Mouse (Mus musculus) left cerebral cortex, adult 2 months (tissue): ENCODE data around the gene Gemin6. TPM values are rescaled to one million over a fixed set of nuclear protein-coding genes. Genes with fewer than 3 reads are reported as not detected.
"Not testable (repeated sequence)": the region's sequence is repeated elsewhere in the genome, so short reads cannot be mapped to it uniquely, and the experiment has no call there.

Experiments used
- DNase-seq, 2 experiments: peaks; one replicate each; pipeline ENCODE4 v3.0.0; 2021 to 2022; ENCODE audit warnings: low spot score in 2 of 2, mixed read lengths in 1 of 2; ENCODE audit errors: extremely low spot score in 1 of 2
- H3K27ac ChIP-seq: fragments of 200-600 bp; 2 replicates; pipeline ENCODE4 v1.8.1; 2022
- H3K4me3 ChIP-seq: fragments of 200-600 bp; 2 replicates; pipeline ENCODE4 v1.8.1; 2022
- CTCF ChIP-seq: fragments of 200-600 bp; IDR thresholded peaks from 2 replicates; pipeline ENCODE4 v1.8.1; 2022; ENCODE audit warnings: antibody characterized with exemption, mild to moderate bottlenecking, moderate library complexity
- intact Hi-C: fragments of 180-260 bp; cut with DNase I; formaldehyde crosslinking; loops from one replicate; pipeline ENCODE4 v1.15.1; 2025
- total RNA-seq, 2 experiments: library from RNA; stranded (reverse); gene quantifications; 2 replicates each; pipeline ENCODE4 v1.2.3; 2021

The Gemin6 gene
- total RNA-seq, 2 experiments from 2014 or later: 5.3 to 5.9 TPM

GRCm38 (mm10) chr17:80236805-80237204 is 12.6 kb downstream of the Gemin6 start:
- Histone ChIP-seq H3K4me3 (no peak overlapping the region), H3K27ac (no peak overlapping the region)
- no peak for TF ChIP-seq CTCF
- no peak for DNase-seq
- intact Hi-C loops: no loop called here

DNA sequence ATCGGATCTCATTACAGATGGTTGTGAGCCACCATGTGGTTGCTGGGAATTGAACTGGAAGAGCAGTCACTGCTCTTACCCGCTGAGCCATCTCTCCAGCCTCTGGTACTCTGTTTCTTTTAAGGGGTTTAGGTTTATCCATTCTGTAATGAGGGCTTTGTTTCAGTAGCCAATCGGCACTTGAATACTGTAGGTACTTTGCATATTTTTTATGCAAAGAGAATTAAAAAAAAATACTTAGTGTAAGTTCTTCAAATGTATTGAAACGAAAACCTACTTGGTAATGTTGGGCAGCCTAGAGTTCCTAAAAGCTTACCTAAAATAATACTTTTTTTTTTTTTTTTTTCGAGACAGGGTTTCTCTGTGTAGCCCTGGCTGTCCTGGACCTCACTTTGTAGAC is 13.2 kb downstream of the Gemin6 start:
- H3K27ac ChIP-seq: no peak overlapping the region
- no peak for DNase-seq
- TF ChIP-seq CTCF: no peak
- no peak overlapping the region for H3K4me3 ChIP-seq
- intact Hi-C loops: no loop called here

- intact Hi-C loops: no loop called here
- TF ChIP-seq CTCF: no peak
- DNase-seq: no peak
- H3K27ac ChIP-seq: no peak overlapping the region
- H3K4me3 ChIP-seq: no peak overlapping the region
Observed at GRCm38 (mm10) chr17:80241594-80241993, 17.4 kb downstream of the Gemin6 start.

GRCm38 (mm10) chr17:80243116-80243515 is 18.9 kb downstream of the Gemin6 start:
- no peak overlapping the region for H3K27ac ChIP-seq
- intact Hi-C loops: no loop called here
- H3K4me3 ChIP-seq: no peak overlapping the region
- no peak for TF ChIP-seq CTCF
- no peak for DNase-seq

DNA sequence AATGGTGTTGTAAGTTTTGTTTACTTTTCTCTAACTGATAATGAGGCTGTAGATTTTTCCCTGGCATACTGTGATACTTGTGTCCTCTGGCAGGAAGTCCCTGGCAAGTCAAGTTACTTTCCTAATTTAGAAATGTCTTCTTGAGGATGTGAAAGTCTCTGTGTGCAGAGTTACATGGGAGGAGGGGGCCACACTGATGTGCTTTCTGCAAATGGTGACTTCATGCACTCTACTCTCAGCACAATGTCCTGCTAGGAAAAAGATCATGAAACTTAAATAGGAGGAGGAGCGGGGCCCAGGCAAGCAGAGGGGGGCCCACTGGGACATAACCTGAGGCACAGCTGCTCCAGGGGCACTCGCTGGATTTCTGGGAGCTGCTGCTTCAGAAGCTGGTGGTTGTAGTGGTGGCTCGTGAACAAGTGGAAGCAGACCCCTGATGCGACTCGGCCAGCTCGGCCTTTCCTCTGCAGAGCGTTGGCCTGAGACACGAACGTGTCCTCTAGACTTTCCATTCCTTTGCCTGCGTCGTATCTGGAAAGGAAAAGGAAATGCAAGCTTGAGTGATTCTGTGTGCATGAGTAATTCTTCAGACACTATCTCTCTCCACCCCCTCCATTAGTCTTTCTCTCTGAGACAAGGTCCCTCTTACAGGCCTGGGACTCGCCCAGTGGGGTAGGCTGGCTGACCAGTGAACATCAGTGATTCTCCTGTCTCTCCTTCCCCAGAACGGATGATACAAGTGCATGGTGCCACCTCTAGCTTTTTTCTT is 28.7 kb downstream of the Gemin6 start:
- no peak for DNase-seq
- Histone ChIP-seq H3K27ac (no peak overlapping the region), H3K4me3 (no peak overlapping the region)
- intact Hi-C loops: no loop called here
- TF ChIP-seq CTCF: no peak

- Histone ChIP-seq H3K4me3 (no peak overlapping the region), H3K27ac (no peak overlapping the region)
- no peak for TF ChIP-seq CTCF
- intact Hi-C loops: no loop called here
- no peak for DNase-seq
Observed at GRCm38 (mm10) chr17:80254421-80254820, 30.2 kb downstream of the Gemin6 start.

- no peak for DNase-seq
- intact Hi-C loops: no loop called here
- Histone ChIP-seq H3K27ac (no peak overlapping the region), H3K4me3 (no peak overlapping the region)
- TF ChIP-seq CTCF: no peak
Observed at GRCm38 (mm10) chr17:80255208-80255607, 31.0 kb downstream of the Gemin6 start.

DNA sequence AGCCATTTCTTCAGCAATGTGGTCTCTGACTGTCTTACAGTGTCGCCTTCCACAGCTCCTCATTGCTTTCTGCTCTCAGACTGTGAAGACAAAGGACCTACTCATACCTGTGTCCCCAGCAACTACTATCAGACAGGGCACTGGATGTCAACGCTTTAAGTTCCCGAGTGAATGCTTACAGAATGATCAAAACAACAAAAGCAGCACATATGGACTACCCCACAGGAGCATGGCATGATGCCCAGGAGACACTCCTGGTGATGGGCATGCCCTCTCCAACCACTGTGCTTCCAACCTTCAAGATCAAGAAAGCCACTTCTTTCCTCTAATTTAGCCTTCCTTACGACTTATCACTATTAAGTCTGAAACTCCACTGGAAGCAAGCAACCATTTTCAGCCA is 42.8 kb downstream of the Gemin6 start:
- no peak for DNase-seq
- Histone ChIP-seq H3K27ac (no peak overlapping the region), H3K4me3 (no peak overlapping the region)
- intact Hi-C loops: no loop called here
- TF ChIP-seq CTCF: no peak

DNA sequence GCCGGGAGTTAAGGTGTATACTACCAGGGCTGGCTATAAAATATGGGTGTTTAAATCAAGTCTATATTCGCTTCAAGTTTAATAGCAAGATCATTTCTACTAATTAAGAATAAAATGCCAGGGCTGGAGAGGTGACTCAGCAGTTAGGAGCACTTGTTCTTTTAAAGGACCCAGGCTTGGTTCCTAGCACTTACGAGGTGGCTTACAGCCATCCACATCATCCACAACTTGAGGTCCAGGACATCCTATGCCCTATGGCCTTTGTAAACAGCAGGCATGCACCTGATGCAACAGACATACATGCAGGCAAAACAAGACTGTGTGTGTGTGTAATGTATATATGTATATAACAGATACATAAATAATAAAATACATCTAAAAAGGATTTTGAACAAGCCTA is 43.9 kb downstream of the Gemin6 start:
- Histone ChIP-seq H3K4me3 (no peak overlapping the region), H3K27ac (no peak overlapping the region)
- TF ChIP-seq CTCF: no peak
- no peak for DNase-seq
- intact Hi-C loops: no loop called here

GRCm38 (mm10) chr17:80270622-80271021 is 46.4 kb downstream of the Gemin6 start:
- intact Hi-C loops, DNase-seq, H3K4me3 ChIP-seq, H3K27ac ChIP-seq: not testable (repeated sequence)

Other genes with a start within 250 kb of the Gemin6 start
- gene Hnrnpll, start 162.1 kb upstream of the Gemin6 start, total RNA-seq: 10 to 100 TPM; 64.0 to 66.9 TPM
- gene Galm, start 97.0 kb upstream of the Gemin6 start, total RNA-seq: 1 to 10 TPM; 1.8 to 2.6 TPM
- gene Srsf7, start 17.1 kb upstream of the Gemin6 start, total RNA-seq: 100 to 1,000 TPM; 103 to 115 TPM
- under 1 TPM in 1 of 2 experiments, not detected in 1; 0.18 TPM for gene Ttc39d, start 17.0 kb upstream of the Gemin6 start, total RNA-seq
- 10 to 100 TPM; 15.6 to 16.3 TPM for gene Morn2, start 65.8 kb downstream of the Gemin6 start, total RNA-seq
- gene Dhx57, start 66.0 kb downstream of the Gemin6 start, total RNA-seq: 10 to 100 TPM; 40.7 to 45.1 TPM
- 1 to 10 TPM; 2.5 to 2.8 TPM for gene Arhgef33, start 83.0 kb downstream of the Gemin6 start, total RNA-seq
- 1 to 10 TPM; 1.4 to 2.4 TPM for gene Gm10190, start 149.1 kb downstream of the Gemin6 start, total RNA-seq